Mouse (Mus musculus) cerebellum, postnatal 25 days (tissue): ENCODE measurements around the gene Gjb3.
A peak's percentile ranks its signal among the peaks of the same experiment; 100 is the strongest.

Experiments used
- DNase-seq, 2 experiments: peaks; one replicate each; pipeline ENCODE4 v3.0.0; 2021; ENCODE audit warnings: mixed read lengths in 2 of 2

Gene Gjb3

GRCm38 (mm10) chr4:127334870-127335504, 4.3 kb upstream of the Gjb3 start:
- DNase-seq = no peak

GRCm38 (mm10) chr4:127331171-127331570, 527 bp upstream of the Gjb3 start:
- DNase-seq = no peak

DNA sequence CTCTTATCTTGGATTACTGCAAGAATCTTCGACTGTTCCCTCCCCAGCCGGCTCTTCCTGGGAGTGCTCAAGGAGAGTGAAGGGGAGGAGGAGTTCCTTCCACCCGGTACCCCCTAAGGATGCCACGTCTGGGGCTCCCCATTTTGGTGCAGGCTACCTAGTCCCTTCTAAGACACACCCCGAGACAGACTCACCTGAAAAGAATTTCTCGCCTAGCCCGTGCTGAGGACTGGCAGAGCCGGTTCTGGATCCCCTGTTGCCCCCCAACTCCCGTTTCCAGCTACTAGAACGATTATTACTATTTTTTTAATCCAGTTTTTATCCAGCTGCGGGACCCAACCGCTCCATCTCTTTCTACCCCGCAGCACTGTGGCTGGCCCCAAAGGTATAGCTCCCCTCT, 893 bp downstream of the Gjb3 start:
- no peak for DNase-seq

DNA sequence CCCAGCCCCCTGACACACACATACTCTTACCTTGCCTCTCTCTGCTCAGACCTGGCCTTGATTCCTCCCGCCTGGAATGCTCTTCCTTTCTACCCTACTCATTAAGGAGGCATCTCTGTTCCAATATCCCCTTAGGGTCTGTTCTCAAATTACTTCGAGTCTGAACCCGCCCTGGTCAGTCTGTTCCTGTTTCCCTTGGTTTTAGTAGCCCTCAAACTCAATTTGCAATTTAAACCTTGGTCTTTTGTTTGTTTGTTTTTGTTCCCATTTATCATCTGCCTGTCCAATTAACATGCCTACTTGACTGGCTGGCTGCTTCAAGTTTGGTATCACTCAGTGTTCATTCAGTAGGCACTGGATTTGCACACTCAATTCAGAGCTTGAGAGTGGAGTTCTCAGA, 1.6 kb downstream of the Gjb3 start:
- DNase-seq = no peak

GRCm38 (mm10) chr4:127328378-127328777, 2.3 kb downstream of the Gjb3 start:
- DNase-seq = no peak

DNA sequence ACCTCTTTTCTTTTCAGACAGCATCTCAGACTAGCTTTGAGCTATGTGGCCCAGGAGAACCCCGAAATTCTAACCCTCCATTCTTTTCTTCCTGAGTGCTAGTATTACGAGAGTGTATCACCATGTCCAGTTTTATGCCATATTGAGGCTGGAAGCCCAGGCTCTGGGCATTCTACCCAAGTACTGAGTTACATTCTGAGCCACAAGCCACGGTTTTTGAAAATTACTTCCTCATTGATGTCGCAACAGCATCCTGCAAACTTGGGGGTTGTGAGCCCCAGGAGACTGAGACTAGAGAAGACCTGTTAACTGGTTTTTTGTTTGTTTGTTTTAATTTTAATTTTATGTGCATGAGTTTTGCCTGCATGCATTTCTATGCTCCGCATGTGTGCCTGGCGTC, 2.9 kb downstream of the Gjb3 start:
- DNase-seq = no peak

GRCm38 (mm10) chr4:127327258-127327657, 3.4 kb downstream of the Gjb3 start:
- no peak for DNase-seq

- DNase-seq = no peak
These were observed 5.4 kb downstream of the Gjb3 start for GRCm38 (mm10) chr4:127325276-127325675.

DNA sequence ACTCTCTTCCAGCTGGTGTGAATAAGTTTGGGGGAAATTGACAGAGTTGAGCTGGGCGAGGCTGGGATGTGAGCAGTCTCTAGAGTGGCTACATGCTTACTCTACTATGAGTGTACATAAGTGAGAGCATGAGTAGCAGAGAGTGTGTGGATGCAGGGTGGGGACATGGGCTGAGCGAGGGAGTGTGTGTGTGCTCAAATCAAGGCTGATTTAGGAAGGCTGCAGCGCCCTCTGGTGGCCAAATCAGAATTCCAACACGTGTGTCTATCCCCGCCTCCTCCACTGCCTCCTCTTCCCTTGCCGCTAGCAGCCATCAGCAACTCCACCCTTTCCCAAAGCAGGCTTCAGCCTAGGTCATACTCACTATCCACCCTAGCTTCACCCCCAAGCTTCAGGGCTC, 5.9 kb downstream of the Gjb3 start:
- peak; percentile 81 to 90 for DNase-seq

DNA sequence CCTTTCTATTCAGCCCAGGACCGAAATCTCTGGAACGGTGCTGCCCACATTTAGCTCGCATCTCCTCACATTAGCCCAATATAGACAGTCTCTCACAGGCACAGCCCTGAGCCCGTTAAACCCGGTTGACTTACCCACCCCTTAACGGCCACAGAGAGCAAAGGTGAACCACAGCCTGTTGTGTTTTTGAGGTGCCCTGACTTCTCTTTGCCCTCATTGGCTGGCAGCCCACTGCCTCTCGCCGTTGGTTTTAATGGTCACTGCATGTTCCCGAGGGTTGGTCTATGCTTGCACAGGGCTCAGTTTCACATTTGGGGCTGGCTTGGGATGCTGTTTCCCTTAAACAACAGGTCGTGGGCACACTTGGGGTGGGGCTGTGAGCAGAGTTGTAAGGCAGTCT, 6.3 kb downstream of the Gjb3 start:
- no peak for DNase-seq

- no peak for DNase-seq
These were observed 7.0 kb downstream of the Gjb3 start for GRCm38 (mm10) chr4:127323651-127324050.

DNA sequence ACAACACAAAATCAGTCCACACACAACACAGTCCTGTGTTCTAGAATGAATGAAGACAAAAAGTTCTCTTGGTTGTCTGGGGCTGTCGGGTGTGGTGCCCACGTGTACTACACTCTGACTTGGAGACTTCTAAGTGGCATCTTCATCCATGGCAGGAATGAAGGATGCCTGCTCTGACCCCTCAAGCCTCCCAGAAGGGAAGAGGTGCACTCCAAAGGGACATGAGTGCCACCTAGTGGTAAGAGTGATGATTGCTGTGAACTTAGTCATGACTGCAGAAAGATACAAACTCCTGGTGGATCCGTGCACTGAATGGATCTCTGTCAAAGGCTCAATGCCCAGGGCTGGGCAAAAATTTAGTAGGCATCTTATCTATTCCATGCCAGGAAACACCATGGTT, 11.0 kb downstream of the Gjb3 start:
- peak; percentile 59 to 83 for DNase-seq

DNA sequence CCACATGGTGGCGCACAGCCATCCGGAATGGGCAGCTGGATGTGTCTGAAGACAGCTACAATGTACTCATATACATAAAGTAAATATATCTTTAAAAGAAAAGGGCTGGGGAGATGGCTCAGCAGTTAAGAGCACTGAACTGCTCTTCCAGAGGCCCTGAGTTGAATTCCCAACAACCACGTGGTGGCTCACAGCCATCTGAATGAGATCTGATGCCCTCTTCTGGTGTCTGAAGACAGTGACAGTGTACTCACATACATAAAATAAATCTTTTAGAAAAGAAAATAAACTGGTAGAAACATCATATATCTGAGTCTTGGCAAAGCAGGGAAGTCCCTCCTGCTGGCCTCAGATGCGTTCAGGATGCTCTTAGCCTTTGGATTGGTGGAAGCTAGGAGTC, 13.5 kb downstream of the Gjb3 start:
- DNase-seq = no peak

DNA sequence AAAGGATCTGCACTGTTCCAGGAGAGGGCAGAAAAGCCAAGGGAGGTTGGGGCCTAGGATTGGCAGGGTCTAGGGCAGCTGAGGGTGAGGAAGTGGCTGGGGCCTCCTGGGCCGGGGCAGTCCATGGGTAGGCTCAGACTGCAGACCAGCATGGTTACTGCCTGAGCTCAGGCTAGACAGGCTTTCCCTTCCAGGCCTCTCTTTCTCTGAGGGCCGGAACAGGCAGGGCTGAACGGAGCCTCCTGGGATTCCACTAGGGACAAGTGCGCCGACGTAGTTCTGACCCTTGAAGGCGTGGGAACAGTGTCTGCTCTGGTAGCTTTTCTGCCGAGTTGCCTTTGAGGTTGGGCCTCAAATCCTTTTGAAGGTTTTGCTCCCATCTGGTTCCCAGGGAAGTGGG, 14.9 kb downstream of the Gjb3 start:
- no peak for DNase-seq

- DNase-seq = no peak
These were observed 16.1 kb downstream of the Gjb3 start for GRCm38 (mm10) chr4:127314585-127314984.

GRCm38 (mm10) chr4:127313861-127314260, 16.8 kb downstream of the Gjb3 start, which contains the start of gene Gja4:
Gene Gja4 (minus strand): TSS chr4:127314039.
- DNase-seq = peak; percentile 64 to 79

DNA sequence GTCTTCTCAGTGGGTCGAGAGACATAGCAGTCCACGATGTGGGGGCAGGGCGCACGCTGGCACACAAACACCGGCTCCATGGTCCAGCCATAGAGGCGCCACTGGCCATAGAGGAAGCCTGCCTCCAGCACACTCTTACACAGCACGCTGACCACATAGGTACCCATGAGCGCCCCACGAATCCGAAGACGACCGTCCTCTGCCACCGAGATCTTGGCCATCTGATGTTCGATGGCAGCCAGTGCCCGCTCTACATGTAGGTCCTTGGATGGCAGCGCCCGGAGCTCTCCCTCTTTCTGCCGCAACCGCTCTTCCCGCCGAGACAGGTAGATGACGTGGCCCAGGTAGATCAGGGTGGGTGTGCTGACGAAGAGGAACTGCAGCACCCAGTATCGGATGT, 18.3 kb downstream of the Gjb3 start:
- no peak for DNase-seq

DNA sequence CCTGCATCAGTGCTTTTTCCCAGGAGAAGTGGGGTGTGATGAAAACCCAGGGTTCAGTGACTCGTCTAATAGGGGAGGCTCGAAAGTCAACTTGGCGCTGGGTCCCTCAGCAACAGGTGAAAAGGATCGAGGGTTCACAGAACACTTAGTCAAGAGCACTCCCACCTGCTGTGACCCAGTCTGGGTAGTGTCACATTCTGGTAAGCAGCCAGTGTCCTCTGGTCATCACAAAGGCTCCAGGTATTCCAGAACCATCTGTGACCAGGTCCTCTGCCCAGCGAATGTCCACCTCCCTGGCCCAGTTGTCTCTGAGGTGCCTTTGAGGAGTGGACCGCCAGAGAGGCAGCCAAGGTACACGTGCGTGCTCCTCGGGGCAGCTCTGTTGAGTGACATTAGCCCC, 19.1 kb downstream of the Gjb3 start:
- peak; percentile 27 to 52 for DNase-seq

DNA sequence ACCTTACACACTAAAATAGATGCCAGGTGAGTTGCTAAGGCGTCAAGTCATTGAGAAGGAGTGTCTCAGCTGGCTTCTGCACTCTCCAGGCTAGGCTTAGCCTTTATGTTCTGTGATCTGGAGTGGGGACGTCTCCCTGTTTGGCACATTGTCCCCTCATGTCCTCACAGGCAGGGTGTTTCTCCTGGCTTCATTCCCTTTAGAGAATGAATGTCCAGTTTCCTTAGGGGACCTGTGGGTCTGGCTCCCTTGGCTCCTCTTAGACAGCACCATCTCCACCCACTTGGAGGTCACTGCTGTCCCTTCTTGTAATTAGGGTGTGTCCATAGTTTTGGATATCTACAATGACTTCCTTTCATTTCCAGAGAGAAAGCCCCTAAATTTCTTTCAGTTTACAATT, 23.7 kb downstream of the Gjb3 start:
- DNase-seq = no peak

DNA sequence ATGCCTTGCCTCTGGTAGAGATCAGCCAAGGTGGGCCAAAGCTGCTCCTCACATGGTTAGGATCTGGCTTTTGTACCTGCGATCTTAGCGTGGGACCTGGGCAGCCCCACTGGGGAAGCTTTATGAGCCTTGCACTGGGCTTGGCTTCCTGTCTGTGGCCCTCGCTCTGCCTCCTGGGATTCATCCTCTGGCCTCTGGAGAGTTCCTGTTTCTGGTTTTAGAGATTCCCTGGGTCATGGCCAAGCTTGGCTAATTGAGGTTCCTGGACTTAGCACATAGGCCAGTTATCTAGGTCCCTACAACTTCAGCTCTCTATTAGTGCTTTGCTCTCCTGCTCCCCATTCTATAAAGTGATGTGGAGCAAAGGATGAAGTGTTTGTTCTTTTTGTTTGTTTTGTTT, 26.8 kb downstream of the Gjb3 start:
- DNase-seq = no peak

GRCm38 (mm10) chr4:127300503-127300902, 30.1 kb downstream of the Gjb3 start:
- no peak for DNase-seq

DNA sequence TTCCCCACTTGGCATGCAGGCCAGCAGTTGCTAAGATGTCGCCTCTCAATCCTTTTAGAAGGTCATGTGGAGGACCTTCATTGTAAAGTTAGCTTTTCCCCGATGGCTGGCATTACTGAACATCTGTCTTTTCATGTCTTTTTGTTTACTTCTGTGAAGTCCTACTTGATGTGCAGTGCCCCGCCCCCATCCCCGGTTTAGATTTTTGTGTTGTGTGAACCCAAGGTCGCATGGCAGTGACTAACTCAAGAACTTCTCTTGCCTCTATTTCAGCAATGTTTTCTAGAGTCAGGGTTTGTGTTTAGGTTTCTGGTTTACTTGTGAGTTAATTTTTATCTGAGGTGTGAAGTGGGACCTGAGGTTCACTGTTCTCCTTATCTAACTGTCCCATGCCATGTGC, 38.0 kb downstream of the Gjb3 start:
- no peak for DNase-seq

GRCm38 (mm10) chr4:127289039-127289548, 41.5 kb downstream of the Gjb3 start:
- no peak for DNase-seq

- no peak for DNase-seq
These were observed 43.7 kb downstream of the Gjb3 start for GRCm38 (mm10) chr4:127286907-127287306.

GRCm38 (mm10) chr4:127279241-127279640, 51.4 kb downstream of the Gjb3 start:
- no peak for DNase-seq
